Mouse (Mus musculus) spleen, adult 2 months (tissue): ENCODE data around the gene Ctr9. TPM values are rescaled to one million over a fixed set of nuclear protein-coding genes. Genes with fewer than 3 reads are reported as not detected.
A peak's percentile ranks its signal among the peaks of the same experiment; 100 is the strongest.

Experiments used
- DNase-seq, 2 experiments: peaks; one replicate each; pipeline versions ENCODE4 v3.0.0 to v3.0.0-alpha.2; 2012 to 2021; ENCODE audit warnings: low spot score in 2 of 2, low read depth in 1 of 2
- H3K27ac ChIP-seq: fragments of 200-500 bp; 2 replicates; pipeline ENCODE4 v1.5.1; 2012; ENCODE audit warnings: low read length, inconsistent platforms; ENCODE audit not compliant: insufficient read depth
- H3K27me3 ChIP-seq: fragments of 200-500 bp; 2 replicates; pipeline ENCODE4 v1.6.1; 2012; ENCODE audit warnings: mild to moderate bottlenecking, moderate library complexity, low read length, inconsistent platforms; ENCODE audit not compliant: control insufficient read depth, insufficient read depth
- H3K36me3 ChIP-seq: fragments of 200-500 bp; 2 replicates; pipeline ENCODE4 v1.6.1; 2012; ENCODE audit warnings: mild to moderate bottlenecking, low read length, inconsistent platforms; ENCODE audit not compliant: control insufficient read depth, insufficient read depth
- H3K4me1 ChIP-seq: fragments of 200-500 bp; 2 replicates; pipeline ENCODE4 v1.6.1; 2011; ENCODE audit warnings: inconsistent platforms; ENCODE audit not compliant: control insufficient read depth, insufficient read depth, insufficient read length
- H3K4me3 ChIP-seq: fragments of 200-500 bp; 2 replicates; pipeline ENCODE4 v1.5.1; 2011; ENCODE audit warnings: mild to moderate bottlenecking, inconsistent platforms; ENCODE audit not compliant: insufficient read depth, insufficient read length; ENCODE audit errors: extremely low read depth
- CTCF ChIP-seq: fragments of 200-500 bp; IDR thresholded peaks from 2 replicates; pipeline ENCODE4 v1.5.1; 2011; ENCODE audit warnings: mild to moderate bottlenecking, inconsistent platforms; ENCODE audit not compliant: insufficient read depth, insufficient read length, insufficient replicate concordance; ENCODE audit errors: extremely low read depth
- POLR2A ChIP-seq: fragments of 200-500 bp; IDR thresholded peaks from 2 replicates; pipeline ENCODE4 v1.6.1; 2011; ENCODE audit warnings: low read depth, low read length, inconsistent platforms
- WGBS: fragments of 180-500 bp; shearing (Covaris S2); methylation state at CpG from one replicate; pipeline ENCODE4 v1.1.7; 2018; 5-methylcytosine and 5-hydroxymethylcytosine counted together
- polyA plus RNA-seq: library from polyadenylated mRNA; depleted of rRNA; stranded (reverse); fragments of >200 nt; gene quantifications from 2 replicates; pipeline ENCODE4 v1.2.3, GENCODE M21; 2012; rRNA removed

Gene Ctr9
- polyA plus RNA-seq = 5.8 and 6.0 TPM in 2 replicates

- H3K4me1 ChIP-seq = peaks cover 2% of the 10 kb centered on the region; the same call in 1 of the 2 replicates
- peak within 1 kb of the TSS; percentile 97 for H3K27ac ChIP-seq
- DNase-seq = peak; percentile 75 to 90
- 0 out of 2 replicates have a peak, but pooled peaks cover 1% of the 10 kb centered on the region for H3K36me3 ChIP-seq
- WGBS = 8% methylated on average over 45 of the region's 45 CpGs
- TF ChIP-seq POLR2A = peak; percentile 68
- 0 out of 2 replicates have a peak, but pooled peaks have one; percentile 0 for TF ChIP-seq CTCF
- peak within 1 kb of the TSS; percentile 100 for H3K4me3 ChIP-seq
- no peaks in the 10 kb centered on the region for H3K27me3 ChIP-seq
Observed at GRCm38 (mm10) chr7:111028281-111029045, at the start of gene Ctr9. Ctr9 (plus strand) TSS chr7:111028951.

DNA sequence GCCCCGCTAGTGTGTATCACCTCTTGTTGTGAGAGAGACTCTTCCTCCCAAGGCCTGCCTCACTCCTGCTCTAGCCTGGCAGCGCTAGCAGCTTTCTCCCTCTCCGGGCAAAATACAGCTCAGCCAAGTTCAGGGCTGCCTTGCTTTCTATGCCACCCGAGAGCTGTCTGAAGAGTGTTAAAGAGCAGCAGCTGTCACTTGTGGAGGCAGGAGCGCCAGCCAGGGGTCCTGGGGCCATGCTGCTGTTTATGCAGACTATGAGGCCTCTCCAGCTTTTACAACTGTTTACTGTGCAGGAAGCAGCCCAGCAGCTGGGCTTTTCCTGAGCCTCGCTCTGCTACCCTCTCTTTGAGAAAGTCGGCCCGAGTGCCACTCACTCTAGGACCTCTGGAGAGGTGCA, 47.7 kb upstream of the Ctr9 start:
- TF ChIP-seq POLR2A (no peak), CTCF (no peak)
- H3K27ac ChIP-seq = no peak overlapping the region
- WGBS = 45% methylated on average over 8 of the region's 8 CpGs
- DNase-seq = no peak
- H3K27me3 ChIP-seq = no peaks in the 10 kb centered on the region
- H3K4me3 ChIP-seq = peak overlapping the region; percentile 0; the same call in 1 of the 2 replicates
- no peaks in the 10 kb centered on the region for H3K36me3 ChIP-seq
- peaks cover 4% of the 10 kb centered on the region; the same call in 1 of the 2 replicates for H3K4me1 ChIP-seq

- Histone ChIP-seq H3K27ac (peak within 1 kb of the TSS; percentile 34; the same call in 1 of the 2 replicates), H3K36me3 (no peaks in the 10 kb centered on the region), H3K4me1 (peaks cover 4% of the 10 kb centered on the region; the same call in 1 of the 2 replicates), H3K27me3 (no peaks in the 10 kb centered on the region), H3K4me3 (no peak within 1 kb of the TSS)
- no peak for DNase-seq
- WGBS = 79% methylated on average over 7 of the region's 7 CpGs
- no peak for TF ChIP-seq CTCF
- TF ChIP-seq POLR2A = no peak
Observed at GRCm38 (mm10) chr7:110982053-110982705, 46.6 kb upstream of the Ctr9 start, which contains the start of gene Mrvi1. Mrvi1 (minus strand) TSS chr7:110982461.

GRCm38 (mm10) chr7:110982764-110983163, 46.0 kb upstream of the Ctr9 start:
- peaks cover 2% of the 10 kb centered on the region; the same call in 1 of the 2 replicates for H3K4me1 ChIP-seq
- DNase-seq = peak in 1 of 2 experiments; percentile 22

DNA sequence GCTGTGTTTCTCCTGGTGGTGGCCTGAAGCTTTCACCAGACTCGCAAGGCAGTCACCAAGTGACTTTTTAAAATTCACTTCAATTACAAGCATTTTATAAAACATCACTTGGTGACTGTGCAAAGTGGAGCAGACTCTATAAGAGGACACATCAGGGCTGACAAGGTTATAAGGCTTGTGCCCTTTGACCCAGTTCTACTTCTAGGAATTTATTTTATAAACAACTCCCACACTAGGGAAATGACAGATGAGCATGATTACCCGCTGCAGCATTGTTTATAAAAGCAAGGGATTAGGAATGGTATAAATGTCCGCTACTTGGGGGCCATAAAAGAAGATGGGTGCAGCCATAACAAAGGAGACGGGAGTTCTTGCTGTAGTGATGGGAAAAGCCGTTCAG, 45.1 kb upstream of the Ctr9 start:
- no peaks in the 10 kb centered on the region for H3K27me3 ChIP-seq
- no peak overlapping the region for H3K4me3 ChIP-seq
- TF ChIP-seq CTCF (no peak), POLR2A (no peak)
- WGBS = 85% methylated on average over 5 of the region's 5 CpGs
- no peaks in the 10 kb centered on the region for H3K36me3 ChIP-seq
- peaks cover 2% of the 10 kb centered on the region; the same call in 1 of the 2 replicates for H3K4me1 ChIP-seq
- DNase-seq = no peak
- H3K27ac ChIP-seq = no peak overlapping the region

More at GRCm38 (mm10) chr7:110982764-110983163, 46.0 kb upstream of the Ctr9 start:
- 53% methylated on average over 4 of the region's 4 CpGs for WGBS
- H3K4me3 ChIP-seq = no peak overlapping the region
- no peaks in the 10 kb centered on the region for H3K27me3 ChIP-seq
- no peak overlapping the region for H3K27ac ChIP-seq
- no peaks in the 10 kb centered on the region for H3K36me3 ChIP-seq
- TF ChIP-seq POLR2A = no peak
- TF ChIP-seq CTCF = no peak

DNA sequence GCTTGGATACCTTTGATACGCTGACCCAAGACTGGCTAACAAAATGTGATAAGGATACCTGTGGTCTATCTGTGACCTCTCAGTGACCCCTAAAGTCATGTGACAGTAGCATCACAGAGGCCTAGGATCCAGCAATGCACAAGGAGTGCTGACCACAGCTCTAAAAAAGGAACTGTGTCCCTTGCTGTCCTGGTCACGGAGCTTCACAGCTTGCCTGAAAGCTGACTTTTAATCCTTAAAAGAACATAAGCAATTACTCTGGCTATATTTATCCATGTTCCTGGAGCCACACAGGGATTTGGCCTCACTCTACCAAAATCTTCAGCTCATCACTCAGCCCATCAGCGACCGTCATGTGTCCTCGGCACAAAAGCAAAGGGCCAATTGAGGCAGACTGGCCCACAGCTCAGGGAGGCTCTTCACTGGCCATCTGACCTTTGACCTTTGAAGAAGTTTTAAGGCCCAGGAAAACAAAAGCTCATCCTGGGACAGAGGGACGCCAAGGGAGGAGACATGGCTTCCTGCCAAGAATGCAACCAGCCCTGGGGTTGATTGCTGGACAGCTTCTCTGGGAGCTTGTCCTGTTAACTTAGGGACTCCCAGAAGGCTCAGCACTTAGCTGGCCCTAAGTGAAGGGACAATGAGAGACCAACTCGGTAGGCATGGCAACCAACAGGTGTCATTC, 43.0 kb upstream of the Ctr9 start:
- TF ChIP-seq POLR2A (no peak), CTCF (no peak)
- Histone ChIP-seq H3K4me1 (peaks cover 2% of the 10 kb centered on the region; the same call in 1 of the 2 replicates), H3K27ac (no peak overlapping the region), H3K27me3 (no peaks in the 10 kb centered on the region), H3K36me3 (no peaks in the 10 kb centered on the region), H3K4me3 (no peak overlapping the region)
- 87% methylated on average over 7 of the region's 7 CpGs for WGBS
- no peak for DNase-seq
